Mouse (Mus musculus): Measurements from ENCODE around the gene Msx1.

GRCm38 (mm10) chr5:37823721-37824460 lies 492 bp downstream of the Msx1 start:
- no peak for TF ChIP-seq GATA1 (IDR thresholded peaks at IDR 0.05; ENCODE audit: low read length)
- TF ChIP-seq TAL1 (IDR thresholded peaks at IDR 0.05; ENCODE audit: low read length): no peak
